Mouse (Mus musculus): ENCODE measurements around the gene Fbxl2. TPM values are rescaled to one million over a fixed set of nuclear protein-coding genes. Genes with fewer than 3 reads are reported as not detected.

Gene Fbxl2
- total RNA-seq (2017), result 0.49 and 0.78 TPM in 2 replicates

GRCm38 (mm10) chr9:114046028-114046427, at the start of gene Fbxl2:
TSS of gene Fbxl2 (minus strand) at chr9:114046191.
- ATAC-seq (replicated peaks; ENCODE audit: low read depth, poor library complexity, severe bottlenecking), result no peak

- no peak for ATAC-seq (replicated peaks; ENCODE audit: low read depth, poor library complexity, severe bottlenecking)
Observed at GRCm38 (mm10) chr9:114094854-114095253, 48.9 kb upstream of the Fbxl2 start.

- peak; percentile 88 for ATAC-seq (replicated peaks; ENCODE audit: low read depth, poor library complexity, severe bottlenecking)
Observed at GRCm38 (mm10) chr9:114092188-114092587, 46.2 kb upstream of the Fbxl2 start.

GRCm38 (mm10) chr9:114088885-114089284, 42.9 kb upstream of the Fbxl2 start:
- ATAC-seq (replicated peaks; ENCODE audit: low read depth, poor library complexity, severe bottlenecking), result peak; percentile 60; the same call in 1 of the 2 replicates

DNA sequence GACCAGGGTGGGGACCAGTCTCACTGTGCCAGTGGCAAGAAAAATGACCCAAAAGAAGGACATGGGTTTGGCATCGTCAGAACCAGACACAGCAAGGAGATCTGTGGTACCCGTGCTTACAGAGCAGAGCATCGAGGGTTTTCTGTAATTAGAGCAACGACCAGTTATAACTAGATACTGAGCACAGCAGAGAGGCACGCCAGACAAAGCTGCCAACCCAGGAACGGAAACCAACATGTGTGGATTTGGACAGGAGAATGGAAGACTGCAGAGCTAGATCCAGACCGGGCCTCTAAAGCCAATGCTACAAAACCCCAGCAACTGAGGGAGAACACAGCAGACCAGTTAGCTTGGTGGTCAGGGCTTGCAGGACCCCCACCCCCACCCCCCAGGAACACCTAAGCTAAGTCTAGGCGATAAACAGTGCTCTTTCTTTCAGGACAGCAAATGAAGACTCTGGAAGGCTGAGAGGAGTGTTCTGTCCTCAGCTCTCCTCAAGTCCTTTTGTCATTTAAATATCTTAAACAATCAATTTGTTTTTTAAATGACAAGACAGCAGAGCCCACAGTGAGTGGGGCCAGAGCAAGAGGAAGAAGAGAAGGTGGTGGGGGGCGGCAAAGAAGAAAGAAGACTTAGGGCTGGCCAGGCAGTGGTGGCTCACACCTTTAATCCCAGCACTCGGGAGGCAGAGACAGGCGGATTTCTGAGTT, 41.3 kb upstream of the Fbxl2 start:
- ATAC-seq (replicated peaks; ENCODE audit: low read depth, poor library complexity, severe bottlenecking), result no peak

DNA sequence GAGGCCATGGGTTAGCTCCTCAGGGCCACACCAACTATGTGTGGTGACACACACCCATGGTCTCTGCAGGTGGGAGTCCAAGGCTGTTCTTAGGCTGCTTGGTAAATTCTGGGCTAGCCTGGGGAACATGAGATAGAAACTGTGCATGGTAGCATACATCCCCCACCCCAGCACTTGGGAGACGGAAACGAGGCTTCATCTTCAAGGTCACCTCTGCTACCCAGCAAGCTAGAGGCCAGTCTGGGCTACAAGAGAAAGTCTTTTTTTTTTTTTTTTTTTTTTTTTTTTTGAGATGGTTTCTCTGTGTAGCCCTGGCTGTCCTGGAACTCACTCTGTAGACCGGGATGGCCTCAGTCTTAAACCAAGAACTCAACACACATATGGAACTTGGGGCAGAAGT, 40.4 kb upstream of the Fbxl2 start:
- no peak for ATAC-seq (replicated peaks; ENCODE audit: low read depth, poor library complexity, severe bottlenecking)

DNA sequence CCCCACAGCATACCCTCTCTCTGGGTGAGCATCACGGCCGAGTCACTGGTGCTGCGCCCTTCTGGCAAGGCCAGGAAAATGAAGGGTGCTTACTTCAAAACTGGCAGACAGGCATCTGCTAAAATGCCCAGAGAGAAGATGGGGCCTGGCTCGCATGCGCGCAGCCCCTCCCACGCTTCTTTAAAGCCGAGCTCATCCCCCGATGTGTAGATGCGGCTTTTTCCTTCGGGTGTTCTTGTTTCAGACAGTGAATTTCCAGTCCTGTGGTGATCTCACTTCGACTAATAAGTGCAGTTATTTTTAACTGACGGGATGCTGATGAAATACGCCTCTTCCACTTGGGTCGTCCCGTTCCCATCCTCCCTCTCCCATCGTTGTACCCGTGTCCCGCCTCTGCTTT, 27.7 kb upstream of the Fbxl2 start:
- ATAC-seq (replicated peaks; ENCODE audit: low read depth, poor library complexity, severe bottlenecking), result no peak

DNA sequence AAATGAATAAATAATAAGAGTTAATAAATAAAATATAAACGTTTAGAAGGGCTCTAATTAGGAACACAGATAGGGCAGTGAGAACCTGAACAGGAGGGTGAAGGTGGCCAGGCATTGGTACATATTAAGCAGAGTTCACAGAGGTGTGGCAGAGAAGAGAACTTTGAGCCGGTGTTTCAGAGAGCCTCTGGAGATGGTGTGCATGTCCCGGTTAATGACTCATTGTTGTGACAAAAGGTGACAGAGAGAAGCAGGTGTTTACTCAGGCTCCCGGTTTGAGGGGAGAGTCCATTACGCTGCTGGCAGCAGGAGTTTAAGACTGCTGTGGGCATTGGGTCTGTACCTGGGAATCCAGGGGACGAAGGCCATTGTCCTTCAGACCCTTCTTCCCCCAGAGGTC, 23.4 kb upstream of the Fbxl2 start:
- ATAC-seq (replicated peaks; ENCODE audit: low read depth, poor library complexity, severe bottlenecking), result no peak

DNA sequence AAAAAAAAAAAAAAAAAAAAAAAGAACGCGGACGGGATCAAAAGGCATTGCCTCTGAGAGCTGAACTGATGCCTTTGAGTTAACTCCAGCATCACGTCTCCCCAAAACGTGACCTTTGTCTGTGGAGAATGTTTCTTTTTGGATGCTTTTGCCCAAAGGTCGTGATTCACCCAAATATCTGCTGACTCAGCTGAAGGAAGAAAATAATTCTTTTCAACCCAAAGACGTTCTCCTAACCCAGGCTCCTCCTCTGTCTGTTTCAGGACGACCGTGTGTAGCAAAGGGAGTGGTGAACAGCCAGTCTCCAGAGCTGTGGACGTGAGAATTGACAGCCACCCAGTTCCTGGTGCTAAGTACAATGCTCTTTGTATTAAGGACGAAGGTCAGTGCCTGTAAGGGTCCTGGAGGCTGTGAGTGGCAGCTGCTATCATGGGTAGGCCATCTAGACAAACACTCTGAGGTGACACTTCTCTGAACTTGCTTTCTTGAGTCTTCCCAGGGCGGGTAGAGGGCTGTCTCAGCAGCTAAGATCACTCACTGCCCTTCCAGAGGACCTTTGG, 22.6 kb upstream of the Fbxl2 start:
- no peak for ATAC-seq (replicated peaks; ENCODE audit: low read depth, poor library complexity, severe bottlenecking)

GRCm38 (mm10) chr9:114057090-114057796, 11.3 kb upstream of the Fbxl2 start, which contains the start of gene Susd5:
TSS of gene Susd5 (plus strand) at chr9:114057140.
- ATAC-seq (replicated peaks; ENCODE audit: low read depth, poor library complexity, severe bottlenecking), result no peak

DNA sequence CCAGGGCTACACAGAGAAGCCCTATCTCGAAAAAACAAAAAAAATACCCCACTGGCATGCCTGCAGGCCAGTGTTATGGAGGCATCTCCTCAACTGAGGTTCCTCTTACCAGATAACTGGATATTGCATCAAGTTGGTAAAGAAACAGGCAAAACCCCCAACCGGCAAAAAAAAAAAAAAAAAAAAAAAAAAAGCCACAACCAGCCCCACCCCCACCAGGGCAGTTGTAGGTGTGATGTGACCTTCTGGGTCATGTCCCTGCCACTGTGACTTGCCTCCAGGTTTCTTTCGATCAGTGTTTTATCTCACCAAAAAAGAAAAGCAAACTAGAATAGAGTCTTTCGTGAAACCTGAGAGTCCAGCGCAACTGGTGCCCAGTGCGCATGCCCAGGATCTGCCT, 6.9 kb upstream of the Fbxl2 start:
- ATAC-seq (replicated peaks; ENCODE audit: low read depth, poor library complexity, severe bottlenecking), result no peak

DNA sequence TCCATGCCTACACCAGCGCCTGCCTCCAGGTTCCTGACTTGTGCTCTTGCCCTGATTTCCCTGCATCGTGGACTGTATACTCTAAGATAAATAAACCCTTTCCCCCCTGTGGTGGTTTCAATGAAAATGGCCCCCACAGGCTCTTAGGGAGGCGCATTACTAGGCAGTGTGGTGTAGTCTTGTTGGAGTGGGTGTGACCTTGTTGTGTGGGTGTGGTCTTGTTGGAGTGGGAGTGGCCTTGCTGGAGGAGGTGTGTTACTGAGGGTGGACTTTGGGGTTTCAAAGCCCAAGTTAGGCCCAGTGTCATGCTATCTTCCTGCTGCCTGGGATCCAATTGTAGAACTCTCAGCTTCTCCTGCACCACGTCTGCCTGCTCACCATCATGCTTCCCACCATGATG, 6.0 kb upstream of the Fbxl2 start:
- no peak for ATAC-seq (replicated peaks; ENCODE audit: low read depth, poor library complexity, severe bottlenecking)

DNA sequence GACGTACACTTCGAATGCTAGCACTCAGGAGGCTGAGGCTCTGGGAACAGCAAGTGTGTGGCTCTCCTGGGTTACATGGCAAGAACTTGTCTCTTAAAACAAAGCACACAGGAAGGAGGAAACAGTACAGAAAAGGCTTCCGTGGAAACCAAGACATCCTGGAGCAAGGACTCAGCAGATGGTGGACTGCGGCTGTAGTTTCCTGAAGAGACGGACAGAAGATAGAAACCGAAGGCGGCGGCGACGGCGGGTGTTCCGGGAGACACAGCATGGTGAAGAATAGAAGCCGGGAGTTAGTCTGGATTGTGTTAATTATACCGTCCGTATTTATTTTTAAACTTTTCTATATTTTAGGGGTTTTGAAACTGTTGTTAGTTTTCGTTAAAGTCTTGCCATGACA, 4.8 kb upstream of the Fbxl2 start:
- 0 out of 2 replicates have a peak, but pooled peaks have one; percentile 15 for ATAC-seq (replicated peaks; ENCODE audit: low read depth, poor library complexity, severe bottlenecking)

- no peak for ATAC-seq (replicated peaks; ENCODE audit: low read depth, poor library complexity, severe bottlenecking)
Observed at GRCm38 (mm10) chr9:114050106-114050505, 4.1 kb upstream of the Fbxl2 start.

DNA sequence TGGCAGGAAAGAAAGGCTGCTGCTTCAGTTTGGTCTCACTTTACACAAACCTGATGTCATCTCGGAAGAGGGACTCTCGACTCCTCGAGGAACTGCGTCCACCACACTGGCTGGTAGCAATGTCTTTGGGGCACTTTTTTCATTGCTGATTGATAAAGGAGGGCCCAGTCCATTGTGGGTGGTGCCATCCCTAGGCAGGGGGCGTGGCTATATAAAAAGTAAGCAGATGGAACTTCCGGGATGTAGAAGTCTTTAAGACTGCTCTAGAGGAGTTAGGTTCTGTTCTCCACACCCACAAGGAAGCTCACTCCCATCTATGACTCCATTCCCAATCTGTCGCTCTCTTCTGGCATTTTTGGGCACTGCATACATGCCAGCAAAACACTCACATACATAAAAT, 685 bp upstream of the Fbxl2 start:
- ATAC-seq (replicated peaks; ENCODE audit: low read depth, poor library complexity, severe bottlenecking), result no peak

DNA sequence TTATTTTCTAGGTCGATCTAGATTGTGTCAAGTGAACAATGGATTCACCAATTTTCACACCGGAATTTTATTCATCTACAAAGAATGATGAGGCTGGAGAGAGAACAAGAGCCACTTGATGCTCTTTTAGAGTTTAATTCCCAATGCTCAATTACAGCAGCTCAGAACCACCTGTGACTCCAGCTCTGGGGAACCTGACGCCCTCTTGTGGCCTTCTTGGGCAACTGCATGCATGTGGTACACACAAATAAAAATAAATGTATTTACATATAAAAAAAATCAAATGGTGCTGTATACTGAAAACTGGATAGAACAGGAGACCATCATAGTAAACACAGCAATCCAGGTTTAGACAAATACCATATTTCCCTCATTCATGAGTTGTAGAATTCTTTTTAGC, 1.5 kb downstream of the Fbxl2 start:
- ATAC-seq (replicated peaks; ENCODE audit: low read depth, poor library complexity, severe bottlenecking), result peak; percentile 79

- ATAC-seq (replicated peaks; ENCODE audit: low read depth, poor library complexity, severe bottlenecking), result no peak
Observed at GRCm38 (mm10) chr9:114042490-114042889, 3.5 kb downstream of the Fbxl2 start.

DNA sequence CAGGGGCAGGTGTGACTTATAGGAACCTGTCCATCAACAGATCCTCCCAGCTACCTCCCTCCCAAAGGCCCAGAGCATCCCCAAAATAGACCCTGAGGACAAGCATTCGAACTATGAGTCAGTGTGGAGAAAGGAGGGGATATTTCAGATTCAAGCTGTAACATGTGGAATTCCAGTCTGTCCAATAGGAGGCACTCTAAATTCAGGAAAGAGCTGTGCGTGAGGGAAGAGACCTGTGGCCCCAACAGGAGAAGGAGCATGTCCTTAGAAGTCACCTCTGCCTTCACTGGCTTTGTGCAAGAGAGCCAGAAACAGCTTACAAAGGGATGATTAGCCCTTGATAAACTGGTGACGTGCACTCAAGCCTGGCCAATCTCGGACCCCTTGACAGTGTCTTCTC, 5.0 kb downstream of the Fbxl2 start:
- no peak for ATAC-seq (replicated peaks; ENCODE audit: low read depth, poor library complexity, severe bottlenecking)

DNA sequence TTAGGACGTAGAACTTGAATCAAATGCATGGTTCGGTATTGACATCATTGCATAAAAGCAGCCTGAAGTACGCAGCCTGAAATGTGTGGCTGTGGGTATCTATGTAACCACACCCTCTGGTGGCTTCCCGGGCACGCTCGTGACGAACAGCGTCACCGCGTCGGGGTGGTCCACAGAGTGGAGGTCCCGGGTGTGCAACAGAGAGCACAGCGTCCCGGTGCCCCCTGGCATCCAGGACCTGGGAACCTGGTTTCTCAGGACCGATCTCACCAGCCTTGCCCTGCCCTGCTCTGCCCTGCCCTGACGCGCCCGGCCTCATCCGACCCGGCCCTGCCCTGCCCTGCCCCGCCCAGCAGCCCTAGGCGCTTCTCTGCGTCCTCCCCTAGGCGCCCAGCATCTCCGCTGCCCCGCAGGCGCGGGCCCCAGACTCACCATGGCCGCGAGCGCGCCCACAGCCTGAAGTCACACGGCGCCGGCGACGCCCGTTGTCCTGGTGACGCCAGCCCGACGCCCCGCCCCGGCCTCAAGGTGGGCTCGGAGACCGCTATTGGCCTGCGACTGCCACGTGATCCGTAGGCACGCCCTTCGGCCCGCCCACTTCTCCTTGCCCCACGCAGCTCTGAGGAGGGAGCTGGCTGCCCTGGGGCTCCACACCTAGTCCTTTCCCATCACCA, 19.6 kb downstream of the Fbxl2 start:
- ATAC-seq (replicated peaks; ENCODE audit: low read depth, poor library complexity, severe bottlenecking), result peak; percentile 91

DNA sequence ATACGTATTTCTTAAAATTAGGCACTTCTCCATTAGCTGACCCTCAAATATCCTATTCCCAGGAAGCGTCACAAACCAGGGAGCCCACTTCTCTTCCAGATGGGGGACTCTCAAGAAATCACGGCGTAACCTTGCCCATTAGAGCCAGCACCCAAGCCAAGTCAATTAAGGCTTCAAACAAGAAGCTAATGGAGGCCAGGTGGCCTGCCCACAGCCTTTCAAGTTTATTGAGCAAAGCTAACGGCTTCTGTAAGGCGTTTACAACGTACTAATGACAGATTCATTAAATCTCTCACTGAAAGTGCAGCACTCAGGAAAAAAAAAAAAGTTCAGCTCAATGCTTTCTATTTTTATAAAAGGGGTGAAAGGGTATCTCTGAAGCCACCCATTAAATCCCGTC, 20.1 kb downstream of the Fbxl2 start:
- ATAC-seq (replicated peaks; ENCODE audit: low read depth, poor library complexity, severe bottlenecking), result no peak

- no peak for ATAC-seq (replicated peaks; ENCODE audit: low read depth, poor library complexity, severe bottlenecking)
Observed at GRCm38 (mm10) chr9:114025182-114025581, 20.8 kb downstream of the Fbxl2 start.
